In genomic region chr1:182639456-182639855, GRCm38 (mm10) we compare ENCODE assay signal across 24 mouse cellular contexts.
DNase-seq lines count a peak whose midpoint lies in the region; ATAC-seq lines count a peak whose summit lies in the region.
"Had no signal": no experiment of that assay in that cellular context is flagged by ENCODE, and none has a peak within 500 bp of the region (broad histone marks: within the 10 kb centered on the region; RNA-seq: fewer than 3 reads in every experiment).

No protein-coding gene starts in this region.

- H3K27ac ChIP-seq in forebrain, embryonic 10.5 days = 0 out of 2 replicates have a peak overlapping the region, but pooled peaks have one; percentile 16
- H3K27ac ChIP-seq in forebrain, embryonic 15.5 days (replicated peaks) = no peak overlapping the region
- H3K27ac ChIP-seq: embryonic facial prominence, embryonic 13.5 days; embryonic facial prominence, embryonic 15.5 days; forebrain, embryonic 13.5 days had no signal

- H3K4me1 ChIP-seq in forebrain, embryonic 10.5 days = peaks cover 35% of the 10 kb centered on the region
- peaks cover 13% of the 10 kb centered on the region; the same call in 1 of the 2 replicates for H3K4me1 ChIP-seq in forebrain, embryonic 15.5 days
- H3K4me1 ChIP-seq: embryonic facial prominence, embryonic 15.5 days had no signal

- H3K9ac ChIP-seq in forebrain, embryonic 15.5 days (replicated peaks) = no peak overlapping the region
- H3K9ac ChIP-seq: embryonic facial prominence, embryonic 13.5 days; embryonic facial prominence, embryonic 15.5 days had no signal

- no peaks in the 10 kb centered on the region for H3K36me3 ChIP-seq in forebrain, embryonic 10.5 days (replicated peaks)
- H3K36me3 ChIP-seq in forebrain, embryonic 15.5 days = no peaks in the 10 kb centered on the region
- H3K36me3 ChIP-seq: embryonic facial prominence, embryonic 13.5 days; embryonic facial prominence, embryonic 15.5 days; G1E had no signal

- WGBS in forebrain, embryonic 10.5 days = 84% methylated on average over 5 of the region's 5 CpGs
- 79% methylated on average over 5 of the region's 5 CpGs for WGBS in forebrain, embryonic 15.5 days

- DNase-seq in forebrain, embryonic 10.5 days (ENCODE audit: extremely low spot score, low spot score) = no peak
- DNase-seq in 416B (ENCODE audit: low read depth) = peak; percentile 74
- DNase-seq in brain, adult 2 months (ENCODE audit: low read depth, low spot score) = peak; percentile 27
- DNase-seq in natural killer cell, adult 2 months (ENCODE audit: low spot score in 2 of 2) = no peak
- DNase-seq in left cerebral cortex, adult 9 months (ENCODE audit: low spot score in 2 of 2) = no peak
- DNase-seq: adrenal gland, postnatal 14 days; B cell, adult 2 months; cerebellum, adult 11 months; cerebellum, adult 18-20 months; cerebellum, adult 8-10 months; cerebellum, adult 9-11 months; cerebellum, postnatal 14 days; cerebellum, postnatal 36 days; embryo, embryonic 11 days had no signal

- H3K4me3 ChIP-seq in forebrain, embryonic 10.5 days = no peak overlapping the region
- no peak overlapping the region for H3K4me3 ChIP-seq in forebrain, embryonic 15.5 days
- H3K4me3 ChIP-seq: embryonic facial prominence, embryonic 13.5 days; embryonic facial prominence, embryonic 15.5 days; erythroblast, embryonic 14.5 days; forebrain, embryonic 13.5 days had no signal

- no peak for ATAC-seq in forebrain, embryonic 15.5 days (replicated peaks)
- ATAC-seq: activated CD4-positive, CD25-positive, alpha-beta regulatory T cell, adult 4 months; CD4-positive, CD25-positive, alpha-beta regulatory T cell, adult 4 months; forebrain, embryonic 13.5 days; Patski had no signal

- no peak overlapping the region for H3K4me2 ChIP-seq in forebrain, embryonic 15.5 days (replicated peaks)
- H3K4me2 ChIP-seq: embryonic facial prominence, embryonic 13.5 days; embryonic facial prominence, embryonic 15.5 days; forebrain, embryonic 13.5 days had no signal

- peaks cover 49% of the 10 kb centered on the region for H3K27me3 ChIP-seq in forebrain, embryonic 10.5 days (ENCODE audit: poor library complexity, severe bottlenecking)
- no peaks in the 10 kb centered on the region for H3K27me3 ChIP-seq in forebrain, embryonic 15.5 days
- H3K27me3 ChIP-seq: CH12.LX; embryonic facial prominence, embryonic 13.5 days; embryonic facial prominence, embryonic 15.5 days; Patski had no signal

- 0 out of 2 replicates have a peak, but pooled peaks cover 3% of the 10 kb centered on the region for H3K9me3 ChIP-seq in forebrain, embryonic 10.5 days
- no peaks in the 10 kb centered on the region for H3K9me3 ChIP-seq in forebrain, embryonic 15.5 days
- H3K9me3 ChIP-seq: embryonic facial prominence, embryonic 13.5 days; embryonic facial prominence, embryonic 15.5 days; forebrain, embryonic 13.5 days had no signal

Comparison
In these comparisons a context has a peak if more than half of its experiments do, and no peak if none do; other contexts are left out.
1. DNase-seq: peak in 416B (single experiment) and brain, adult 2 months (single experiment); none in forebrain, embryonic 10.5 days (single experiment), natural killer cell, adult 2 months (0 of 2) and left cerebral cortex, adult 9 months (0 of 2).